Mouse (Mus musculus) ES-E14 (cell line): Measurements from ENCODE around the gene Kansl1l.

Experiments used
- CHD2 ChIP-seq: IDR thresholded peaks from 2 replicates; pipeline ENCODE4 v1.6.1; 2014; ENCODE audit warnings: mild to moderate bottlenecking, low read depth, low read length, inconsistent platforms
- HCFC1 ChIP-seq: IDR thresholded peaks from 2 replicates; pipeline ENCODE4 v1.6.1; 2012; ENCODE audit warnings: low read length, inconsistent platforms, borderline replicate concordance; ENCODE audit not compliant: insufficient read depth
- MAFK ChIP-seq: IDR thresholded peaks from 2 replicates; pipeline ENCODE4 v1.6.1; 2014; ENCODE audit warnings: mild to moderate bottlenecking, low read depth, low read length, inconsistent platforms; ENCODE audit not compliant: insufficient read depth
- ZC3H11A ChIP-seq: IDR thresholded peaks from 2 replicates; pipeline ENCODE4 v1.6.1; 2012; ENCODE audit warnings: low read depth, mild to moderate bottlenecking, inconsistent platforms, low read length, borderline replicate concordance
- ZNF384 ChIP-seq: IDR thresholded peaks from 2 replicates; pipeline ENCODE4 v1.6.1; 2012; ENCODE audit warnings: low read depth, low read length, inconsistent platforms

- no peak for TF ChIP-seq CHD2
- TF ChIP-seq ZNF384, result no peak
- no peak for TF ChIP-seq MAFK
- no peak for TF ChIP-seq HCFC1
- TF ChIP-seq ZC3H11A, result no peak
These were observed 125.1 kb downstream of the Kansl1l start for GRCm38 (mm10) chr1:66692308-66692707.
